Mouse (Mus musculus) 3T3-L1 (cell line): Measurements from ENCODE around the gene Med23.

Source experiments
- DNase-seq: peaks from one replicate; pipeline ENCODE4 v3.0.0-alpha.2; 2015; ENCODE audit warnings: low read depth, low spot score

The Med23 gene

DNA sequence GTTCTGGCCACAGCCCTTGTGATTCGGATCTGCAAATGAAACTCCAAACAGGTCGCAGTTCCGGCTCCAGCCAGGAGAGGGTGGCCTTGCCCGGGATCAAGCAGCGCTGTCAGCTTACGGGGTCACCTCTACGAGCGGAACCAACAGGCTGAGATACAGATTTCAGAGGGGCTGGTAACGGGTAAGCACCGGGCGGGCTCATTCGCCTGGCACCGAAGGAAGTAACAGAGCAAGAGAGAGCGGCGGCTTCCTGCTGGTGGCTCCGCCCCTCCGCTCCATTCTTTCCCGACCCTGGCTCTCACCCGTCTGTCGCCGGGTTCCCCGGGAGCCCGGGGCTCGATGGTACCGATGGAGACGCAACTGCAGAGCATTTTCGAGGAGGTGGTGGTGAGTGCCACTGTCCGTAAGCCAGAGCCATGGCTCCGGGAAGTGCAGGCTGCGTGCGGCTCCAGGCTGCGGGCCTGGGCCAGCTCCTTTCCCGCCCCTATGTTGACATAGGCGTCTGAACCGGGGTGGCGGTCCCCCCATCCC, at the start of gene Med23:
TSS of gene Med23 (plus strand) at position 227 of the 531 bp plus-strand sequence.
- peak; percentile 98 for DNase-seq

DNA sequence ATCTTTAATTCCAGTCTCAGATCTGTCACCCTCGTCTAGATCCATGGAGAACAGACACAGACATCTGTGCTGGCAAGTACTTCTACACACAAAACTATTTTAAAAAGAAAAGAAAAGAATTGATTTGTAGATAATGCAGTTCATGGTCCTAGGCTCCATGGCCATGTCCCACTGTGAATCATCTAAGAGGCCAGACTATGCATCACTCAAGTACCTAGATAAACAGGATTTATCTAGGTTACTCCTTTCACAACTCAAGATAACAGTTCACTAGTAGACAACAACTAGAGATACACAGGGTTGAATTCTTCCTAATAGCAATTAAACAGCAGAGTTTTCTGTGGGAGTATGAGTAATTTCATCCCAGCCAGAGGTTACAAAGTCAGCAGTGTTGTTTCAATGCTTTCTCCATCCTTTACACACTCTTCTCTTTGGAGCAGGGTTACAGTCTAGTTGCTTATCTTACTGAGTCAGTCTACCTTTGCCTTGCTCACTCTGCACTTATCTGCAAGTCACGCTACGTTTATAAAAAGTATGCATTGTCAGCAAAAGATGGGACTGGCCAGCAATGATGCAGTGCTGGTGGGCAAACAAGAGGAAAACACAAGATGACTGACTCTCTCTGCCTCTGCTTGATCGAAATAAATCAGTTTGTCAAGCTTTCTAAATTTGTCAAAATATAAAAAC, 47.7 kb upstream of the Med23 start:
- DNase-seq = peak; percentile 50

DNA sequence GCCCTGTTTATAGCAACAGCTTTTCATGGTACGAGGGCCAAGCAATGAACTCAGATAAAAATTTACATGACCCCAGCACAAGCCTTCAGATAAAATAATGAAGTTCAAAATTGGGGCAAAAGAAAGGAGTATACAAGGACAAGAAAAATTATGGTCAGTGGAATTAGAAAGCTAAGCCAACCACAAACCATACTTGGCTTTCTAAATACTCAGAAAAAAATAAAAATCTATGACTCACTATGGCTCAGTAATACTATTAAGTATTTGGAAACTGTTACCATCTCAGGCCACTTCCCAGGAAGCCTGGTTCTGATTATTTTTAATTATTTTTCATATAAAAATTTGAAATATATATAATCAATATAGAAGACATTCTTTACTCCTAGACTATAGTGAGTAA, 46.9 kb upstream of the Med23 start:
- DNase-seq = peak; percentile 61

DNA sequence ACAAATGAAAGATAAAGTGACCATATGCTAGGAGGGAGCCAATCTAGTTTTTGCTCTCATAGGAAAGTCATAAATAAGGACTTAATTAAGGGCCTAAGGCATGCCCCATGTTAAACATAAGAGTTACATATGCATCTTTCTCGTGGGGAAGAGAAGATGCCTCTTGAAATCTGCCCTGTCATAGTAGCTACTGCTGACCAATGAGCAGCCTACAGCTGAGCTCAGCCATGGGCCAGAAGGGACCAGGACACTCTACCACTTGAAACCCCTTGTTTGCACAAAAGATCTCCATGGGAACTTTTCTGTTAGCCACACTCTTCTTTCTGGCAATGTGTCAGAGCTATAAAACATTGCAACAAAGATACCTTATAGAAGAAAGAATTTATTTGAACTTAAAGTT, 46.5 kb upstream of the Med23 start:
- DNase-seq = peak; percentile 23

DNA sequence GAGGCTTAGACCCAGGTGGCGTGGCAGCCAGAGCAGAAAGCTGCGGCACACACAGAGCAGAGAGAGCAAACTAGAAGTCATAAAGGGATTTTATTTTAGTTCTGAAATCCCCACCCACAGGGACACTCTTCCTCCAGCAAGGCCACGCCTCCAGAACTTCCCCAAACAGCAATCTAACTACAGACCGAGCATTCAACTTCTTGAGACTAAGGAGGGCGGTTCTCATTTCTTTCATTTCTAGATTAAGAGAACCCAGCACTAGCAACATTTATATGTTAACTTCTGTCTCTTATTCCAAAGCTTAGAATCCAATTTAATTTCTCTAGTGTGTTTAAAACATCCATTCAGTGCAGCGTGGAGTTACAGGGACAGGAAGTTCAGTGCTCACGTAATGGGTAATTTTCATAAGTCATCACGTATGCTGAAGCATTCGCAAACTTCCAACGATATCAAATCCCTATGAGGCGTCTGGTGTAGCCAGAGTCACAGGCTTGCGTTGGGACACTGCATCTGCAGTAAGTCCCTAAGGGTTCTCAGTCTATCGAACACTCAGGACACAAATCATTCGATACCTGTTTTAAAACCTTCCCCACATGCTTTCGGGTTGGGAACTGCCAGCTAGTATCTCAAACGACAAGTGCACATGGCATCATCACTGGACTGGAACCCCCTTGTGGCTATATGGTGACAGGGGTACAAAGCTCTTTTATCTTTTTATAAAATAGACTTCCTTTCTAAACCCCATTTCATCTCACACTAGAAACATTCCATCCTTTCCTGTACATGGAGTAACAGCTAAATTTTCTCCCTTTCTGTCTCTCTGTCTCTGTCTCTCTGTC, 45.9 kb upstream of the Med23 start:
- no peak for DNase-seq

DNA sequence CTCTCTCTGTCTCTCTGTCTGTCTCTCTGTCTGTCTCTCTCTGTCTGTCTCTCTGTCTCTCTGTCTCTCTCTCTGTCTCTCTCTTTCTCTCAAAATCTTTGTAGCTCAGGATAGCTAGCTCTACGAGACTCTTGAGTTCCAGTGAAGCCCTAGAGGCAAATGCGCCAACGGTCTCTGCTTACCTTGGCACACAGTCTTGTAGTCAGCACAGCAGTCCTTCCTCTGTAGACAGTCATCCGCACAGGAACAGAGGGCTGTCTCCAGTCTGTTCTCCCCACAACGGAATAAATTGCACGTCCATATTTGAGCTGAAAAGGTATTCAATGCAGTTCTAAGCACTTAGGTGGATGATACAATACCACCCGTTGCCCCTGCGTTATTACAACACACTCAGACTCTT, 45.2 kb upstream of the Med23 start:
- DNase-seq = no peak

DNA sequence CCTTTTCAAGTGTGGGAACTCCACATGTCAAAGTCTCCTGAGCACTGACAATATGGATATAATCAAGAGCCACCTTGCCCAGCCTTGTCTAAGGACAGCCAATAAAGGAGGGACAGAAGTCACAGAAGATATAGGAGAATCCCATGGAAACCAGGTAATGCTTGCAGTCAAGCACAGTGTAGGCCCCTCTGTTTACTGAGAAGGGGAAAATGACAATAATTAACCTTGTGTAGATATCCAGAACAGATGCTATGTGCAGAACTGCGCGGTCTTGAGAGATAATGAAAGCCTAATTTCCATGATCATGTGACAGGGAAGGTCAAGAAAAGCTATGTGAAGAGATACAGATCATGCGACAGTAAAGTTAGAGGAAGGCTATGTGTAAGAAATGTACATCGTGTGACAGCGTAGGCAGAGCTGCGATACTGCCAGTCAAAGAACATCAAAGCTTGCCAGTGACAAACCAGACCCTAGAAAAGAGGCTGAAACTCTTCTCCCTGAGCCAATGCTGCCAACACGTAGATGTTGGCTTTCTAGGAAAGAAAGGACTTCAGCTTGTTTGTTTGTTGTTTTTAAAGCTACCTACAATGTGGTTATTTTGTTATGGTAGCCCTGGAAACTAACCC, 44.2 kb upstream of the Med23 start:
- no peak for DNase-seq

DNA sequence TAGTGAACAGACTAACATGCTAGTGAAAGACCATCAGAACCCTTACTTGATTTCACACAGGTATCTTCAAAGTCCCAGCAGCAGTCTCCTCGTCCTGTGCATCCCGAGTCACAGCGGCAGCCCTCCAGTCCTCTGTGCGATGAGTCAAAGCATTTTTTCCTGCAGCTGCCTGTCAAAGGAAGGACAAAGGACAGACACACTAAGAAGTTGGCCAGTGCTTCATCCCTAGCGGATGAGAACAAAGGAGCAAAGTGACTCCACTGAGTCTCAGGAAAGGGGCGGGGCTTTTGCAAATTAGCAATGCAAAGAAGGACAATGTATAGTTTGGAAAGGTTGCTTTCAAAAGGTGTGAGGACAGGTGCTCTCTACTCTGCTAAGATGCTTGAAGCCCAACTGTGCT, 43.7 kb upstream of the Med23 start:
- DNase-seq = no peak

DNA sequence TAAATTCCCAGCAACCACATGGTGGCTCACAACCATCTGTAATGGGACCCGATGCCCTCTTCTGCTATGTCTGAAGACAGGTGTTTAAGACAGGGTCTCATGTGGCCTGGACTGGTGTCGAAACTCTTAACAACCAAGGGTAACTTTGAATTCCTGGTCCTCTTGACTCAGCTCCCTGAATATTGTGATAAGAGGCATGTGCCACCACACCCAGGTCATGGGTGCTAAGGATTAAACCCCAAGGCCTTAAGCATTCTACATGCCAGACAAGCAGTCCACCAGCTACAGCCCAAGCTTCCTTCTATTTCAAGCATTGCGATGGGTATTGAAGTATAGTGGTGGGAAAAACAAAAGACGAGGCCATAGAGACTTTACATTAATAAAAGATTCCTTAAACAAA, 41.6 kb upstream of the Med23 start:
- no peak for DNase-seq

DNA sequence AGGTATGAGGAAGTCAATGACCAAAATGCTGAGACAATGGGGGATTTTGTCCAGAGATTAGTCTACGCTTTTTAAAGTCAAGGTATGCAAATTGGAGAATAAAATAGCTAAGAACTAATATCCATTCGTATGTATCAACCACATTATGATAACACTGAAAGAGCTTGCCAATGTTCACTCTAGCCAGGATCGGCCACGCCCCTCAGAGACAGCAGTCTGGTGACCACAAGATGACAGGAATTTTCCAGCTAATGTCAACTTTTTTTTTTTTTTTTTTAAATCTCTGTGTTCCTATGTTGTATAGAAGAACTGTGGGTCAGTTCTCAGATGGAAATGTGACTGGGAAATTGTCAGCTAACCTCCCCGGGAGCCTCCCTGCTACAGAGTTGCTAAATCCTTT, 39.3 kb upstream of the Med23 start:
- DNase-seq = peak; percentile 80

DNA sequence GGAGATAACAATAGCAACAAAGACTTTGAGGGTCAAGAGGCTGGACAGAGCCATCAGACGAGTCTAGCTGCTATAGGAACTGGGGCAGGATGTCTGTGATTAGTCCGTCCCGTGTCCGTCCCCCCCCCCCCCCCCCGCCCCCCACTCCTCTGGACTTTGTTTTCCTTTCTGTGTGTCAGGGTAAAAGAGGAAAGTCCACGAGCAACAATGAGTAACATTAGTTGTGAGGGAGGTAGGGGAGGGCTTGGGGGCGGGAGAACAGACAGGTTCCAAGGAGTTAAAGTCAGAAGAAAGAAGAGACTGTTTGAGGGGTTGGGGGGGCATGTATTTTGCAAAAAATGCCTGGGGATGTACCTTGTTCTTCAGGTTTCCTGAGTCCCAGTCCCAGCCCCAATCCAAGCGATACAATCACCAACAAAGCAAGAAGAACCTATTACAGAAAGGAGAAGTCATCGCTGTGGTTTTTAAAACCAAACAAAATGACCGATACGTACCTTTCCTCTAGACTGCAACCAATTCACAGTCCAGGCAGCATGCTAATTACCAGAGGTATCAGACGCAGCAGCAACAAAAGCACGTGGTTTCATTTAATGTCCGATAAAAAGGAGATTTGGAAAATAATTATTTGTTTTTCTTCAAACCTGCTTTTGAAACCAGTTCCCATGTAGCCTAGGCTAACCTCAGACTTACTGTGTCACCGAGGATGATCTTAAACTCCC, 38.2 kb upstream of the Med23 start:
- no peak for DNase-seq

DNA sequence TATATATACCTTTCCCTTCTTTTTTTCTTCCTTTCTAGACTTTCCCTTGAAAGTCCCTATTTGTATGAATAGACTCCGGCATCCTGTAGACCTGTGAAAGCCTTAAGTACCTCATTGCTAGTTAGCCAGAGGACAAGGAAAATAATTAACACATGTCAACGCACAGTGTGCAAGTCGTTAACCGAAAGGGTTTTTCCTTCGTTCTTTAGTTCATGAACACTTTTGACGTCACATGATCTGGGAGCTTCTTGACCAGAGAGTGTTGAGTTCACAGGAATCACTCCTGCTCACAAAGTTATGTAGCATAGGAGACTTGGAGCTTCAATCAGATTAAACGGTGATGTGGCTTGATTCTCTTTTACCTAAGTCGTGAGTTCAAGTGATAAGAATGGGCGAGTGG, 37.5 kb upstream of the Med23 start:
- no peak for DNase-seq

DNA sequence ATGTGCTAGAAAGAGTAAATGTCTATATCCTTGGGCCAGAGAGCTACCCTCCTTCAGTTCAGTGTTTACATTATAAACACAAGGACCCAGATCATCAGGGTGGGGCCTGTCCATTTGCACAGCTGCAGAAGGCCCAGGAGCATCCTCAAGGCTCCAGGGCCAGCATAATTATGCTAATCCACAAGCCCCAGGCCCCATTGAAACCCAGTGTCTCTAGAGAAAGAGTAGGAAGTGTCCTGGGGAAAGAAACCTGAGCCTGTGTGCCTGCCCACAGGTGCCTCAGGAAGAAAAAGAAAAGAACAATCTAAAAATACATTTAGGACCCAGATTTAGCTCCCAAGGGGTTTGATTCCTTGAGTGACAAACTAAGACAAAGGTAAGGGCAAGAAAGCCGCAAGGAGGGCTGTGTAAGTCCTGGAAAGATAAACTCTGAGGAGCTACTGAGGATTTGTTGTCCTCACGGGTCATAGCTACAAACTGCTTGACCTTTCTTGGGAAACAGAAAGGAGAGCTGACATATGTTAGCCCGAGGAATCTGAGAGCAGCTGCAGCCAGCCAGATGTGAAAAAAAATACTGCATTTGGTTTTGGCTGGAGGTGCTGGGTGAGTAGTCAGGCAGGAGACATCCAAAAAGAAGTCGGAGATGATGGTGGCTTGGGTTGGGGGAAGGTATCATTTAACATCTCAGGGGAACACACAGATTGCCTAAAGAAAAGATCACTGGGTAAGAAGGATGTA, 35.0 kb upstream of the Med23 start:
- DNase-seq = peak; percentile 66

DNA sequence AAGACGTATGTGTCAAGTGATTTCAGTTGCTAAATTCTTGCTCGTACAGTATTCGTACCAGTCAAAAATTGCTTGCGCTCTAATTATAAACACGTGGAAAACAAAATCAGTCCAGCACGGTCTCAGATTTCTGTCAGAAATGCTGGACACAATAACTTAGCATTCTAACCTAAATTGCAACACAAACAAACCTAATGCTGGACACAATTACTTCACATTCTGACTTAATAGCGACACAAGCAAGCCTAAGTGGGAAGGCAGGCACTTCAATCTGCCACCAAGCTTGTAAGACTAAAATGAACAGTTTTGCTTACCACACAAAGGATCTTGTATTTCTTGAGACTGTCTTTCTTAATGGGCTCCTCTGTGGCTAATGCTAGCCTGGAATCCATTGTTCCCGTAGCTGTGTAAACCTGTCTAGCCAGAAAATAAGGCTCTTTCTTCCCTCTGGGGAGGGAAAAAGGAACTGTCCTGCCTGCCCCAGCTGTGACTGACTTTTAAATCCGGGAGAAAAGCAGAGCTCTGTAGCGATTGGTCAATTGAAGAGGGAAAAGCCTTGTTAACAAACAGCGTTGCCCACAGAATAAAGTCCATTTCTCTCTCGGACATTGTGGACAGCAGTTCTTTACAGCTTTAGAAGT, 34.0 kb upstream of the Med23 start:
- DNase-seq = peak; percentile 66

DNA sequence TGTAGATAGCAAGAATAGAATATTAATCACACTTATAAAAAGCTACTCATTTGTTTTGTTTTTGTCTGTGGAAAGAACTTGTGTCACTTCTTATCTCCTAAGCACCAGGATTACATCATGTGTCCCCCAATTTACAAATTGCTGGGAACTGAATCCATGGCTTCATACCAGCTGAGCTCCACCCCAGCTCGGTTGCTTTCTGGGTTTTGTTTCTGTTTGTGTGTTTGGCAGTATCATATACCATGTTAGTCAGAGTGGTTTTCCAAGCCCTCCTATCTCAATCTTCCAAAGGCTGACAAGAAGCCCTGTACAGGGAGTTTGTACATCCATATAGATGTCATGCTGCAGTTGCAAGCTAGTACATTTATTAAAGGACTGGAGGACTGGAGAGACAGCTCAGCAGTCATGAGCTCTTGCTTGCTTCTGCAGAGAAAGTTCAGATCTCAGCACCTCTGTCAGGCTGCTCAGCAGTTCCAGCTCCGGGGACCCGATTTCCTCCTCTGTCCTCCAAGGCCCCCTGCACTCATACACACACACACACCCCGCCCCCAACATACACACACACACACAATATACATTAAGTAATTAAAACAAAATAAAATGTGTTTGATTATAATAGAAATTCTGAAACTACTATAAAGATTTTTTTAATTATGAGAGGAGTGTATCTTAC, 33.3 kb upstream of the Med23 start:
- peak; percentile 42 for DNase-seq

DNA sequence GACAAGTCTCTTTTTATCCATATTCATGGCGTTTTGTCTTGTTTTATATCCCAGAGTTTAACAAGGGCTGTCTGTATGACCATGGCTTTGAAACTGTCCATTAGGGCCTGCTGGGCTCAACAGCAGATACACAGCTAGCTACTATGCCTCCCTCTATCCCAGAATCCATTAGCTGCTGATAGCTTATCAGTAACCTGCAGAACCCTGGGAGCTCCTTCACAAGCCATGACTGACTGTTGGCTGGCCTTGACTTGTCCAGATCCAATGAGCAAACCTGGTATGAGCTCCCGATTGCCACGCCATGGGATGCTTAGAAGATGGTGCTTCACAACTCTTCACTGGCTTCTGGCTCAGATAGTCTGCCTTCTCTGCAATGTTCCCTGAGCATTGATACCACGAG, 29.0 kb upstream of the Med23 start:
- DNase-seq = no peak

DNA sequence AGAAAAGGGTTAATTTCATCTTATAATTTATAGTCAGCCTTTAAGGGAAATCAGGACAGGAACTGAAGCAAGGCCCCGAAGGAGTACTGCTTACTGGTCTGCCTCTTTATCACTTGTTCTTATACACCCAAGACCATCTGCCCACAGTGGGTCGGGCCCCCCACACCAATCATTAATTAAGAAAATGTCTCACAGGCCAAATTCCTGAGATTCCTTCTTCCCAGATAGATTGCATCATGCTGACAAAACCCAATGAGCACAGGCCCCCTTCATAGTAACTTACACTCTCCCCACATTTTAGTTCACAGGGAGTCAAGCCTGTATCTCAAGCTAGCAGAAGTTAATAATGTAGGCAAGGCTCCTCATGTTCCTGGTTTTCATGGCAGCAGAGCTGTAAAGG, 27.8 kb upstream of the Med23 start:
- DNase-seq = no peak

DNA sequence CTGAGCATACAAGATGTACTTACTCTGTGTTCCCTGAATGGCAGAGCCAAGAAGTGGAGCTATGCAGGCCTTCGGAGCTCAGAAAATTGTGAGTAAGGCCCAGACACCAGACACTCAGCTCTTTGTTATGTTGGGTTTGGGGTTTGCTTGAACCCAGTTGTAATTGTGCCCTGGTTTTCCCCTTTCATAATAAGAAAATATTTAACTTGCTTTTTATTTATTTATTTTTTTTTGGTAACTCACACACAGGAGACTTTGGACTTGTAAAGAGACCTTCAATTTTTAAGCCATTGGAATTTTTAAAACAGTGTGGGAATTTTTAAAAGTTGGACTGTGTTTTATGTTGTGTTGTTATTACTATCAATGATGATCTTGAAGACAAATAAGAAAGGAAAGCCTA, 27.1 kb upstream of the Med23 start, which contains the start of gene Enpp3:
TSS of gene Enpp3 (minus strand) at position 148 of the 400 bp plus-strand sequence.
- DNase-seq = no peak

DNA sequence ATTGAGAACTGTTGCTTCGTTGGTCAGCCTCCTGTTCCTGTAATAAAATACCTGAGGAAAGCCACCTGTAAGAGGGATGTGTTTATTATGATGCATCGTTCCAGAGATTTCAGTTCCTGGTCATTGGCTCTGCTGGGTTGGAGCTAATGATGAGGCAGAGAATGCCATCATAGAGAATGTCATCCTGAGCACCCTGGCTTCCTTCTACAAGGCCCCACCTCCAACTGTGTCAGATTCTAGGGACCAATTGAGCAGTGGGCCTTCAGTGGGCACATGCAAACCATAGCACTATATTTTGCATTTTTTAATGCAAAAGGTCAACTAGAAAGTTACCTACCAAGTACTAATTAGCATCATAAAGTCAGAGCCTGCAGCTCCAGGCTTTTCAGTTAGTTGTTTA, 6.6 kb upstream of the Med23 start:
- DNase-seq = no peak

DNA sequence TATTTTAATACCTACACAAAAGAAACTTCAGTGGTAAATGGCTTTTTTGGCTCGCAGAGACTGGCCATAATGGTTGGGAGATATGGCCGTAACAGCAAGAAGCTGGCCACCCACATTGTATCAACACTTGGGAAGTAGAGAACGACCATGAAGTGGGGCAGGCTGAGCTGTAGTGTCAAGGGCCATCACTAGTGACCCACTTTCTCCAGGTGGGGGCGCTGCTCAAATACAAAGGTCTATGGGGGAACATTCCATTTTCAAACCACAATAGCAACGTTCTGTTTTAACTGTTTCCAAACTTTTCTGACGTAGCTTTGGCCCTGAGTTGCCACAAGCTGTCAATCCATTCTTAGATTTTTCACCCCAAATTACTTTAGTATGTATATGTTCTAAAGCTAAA, 5.4 kb upstream of the Med23 start:
- no peak for DNase-seq
